Mouse (Mus musculus) retina, embryonic 14.5 days (tissue): ENCODE results near the gene Itga7.

ENCODE experiments used
- DNase-seq: peaks from one replicate; pipeline ENCODE4 v3.0.0-alpha.2; 2015; ENCODE audit warnings: low spot score

The Itga7 gene

DNA sequence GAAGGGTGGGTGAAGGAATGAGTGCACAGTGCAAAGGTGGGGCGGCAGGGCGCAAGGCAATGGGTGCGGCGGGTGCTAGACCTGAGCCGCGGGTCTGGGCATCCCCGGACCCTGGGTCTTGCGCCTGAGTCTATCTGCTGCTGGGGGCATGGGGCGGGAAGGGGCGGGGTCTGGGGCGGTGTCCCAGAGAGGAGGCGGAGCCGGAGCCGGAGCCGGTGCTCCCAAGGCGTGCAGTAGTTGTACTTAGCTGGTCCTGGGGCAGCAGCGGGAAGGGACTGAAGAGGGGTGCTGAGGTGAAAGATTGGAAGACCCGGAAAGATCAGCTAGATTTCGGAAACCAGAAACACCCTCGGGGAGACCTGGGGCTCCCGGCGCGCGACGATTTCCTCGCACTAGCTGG is at the start of gene Itga7:
Itga7 (plus strand) TSS at position 245 of the 400 bp plus-strand sequence.
- peak; percentile 61 for DNase-seq

DNA sequence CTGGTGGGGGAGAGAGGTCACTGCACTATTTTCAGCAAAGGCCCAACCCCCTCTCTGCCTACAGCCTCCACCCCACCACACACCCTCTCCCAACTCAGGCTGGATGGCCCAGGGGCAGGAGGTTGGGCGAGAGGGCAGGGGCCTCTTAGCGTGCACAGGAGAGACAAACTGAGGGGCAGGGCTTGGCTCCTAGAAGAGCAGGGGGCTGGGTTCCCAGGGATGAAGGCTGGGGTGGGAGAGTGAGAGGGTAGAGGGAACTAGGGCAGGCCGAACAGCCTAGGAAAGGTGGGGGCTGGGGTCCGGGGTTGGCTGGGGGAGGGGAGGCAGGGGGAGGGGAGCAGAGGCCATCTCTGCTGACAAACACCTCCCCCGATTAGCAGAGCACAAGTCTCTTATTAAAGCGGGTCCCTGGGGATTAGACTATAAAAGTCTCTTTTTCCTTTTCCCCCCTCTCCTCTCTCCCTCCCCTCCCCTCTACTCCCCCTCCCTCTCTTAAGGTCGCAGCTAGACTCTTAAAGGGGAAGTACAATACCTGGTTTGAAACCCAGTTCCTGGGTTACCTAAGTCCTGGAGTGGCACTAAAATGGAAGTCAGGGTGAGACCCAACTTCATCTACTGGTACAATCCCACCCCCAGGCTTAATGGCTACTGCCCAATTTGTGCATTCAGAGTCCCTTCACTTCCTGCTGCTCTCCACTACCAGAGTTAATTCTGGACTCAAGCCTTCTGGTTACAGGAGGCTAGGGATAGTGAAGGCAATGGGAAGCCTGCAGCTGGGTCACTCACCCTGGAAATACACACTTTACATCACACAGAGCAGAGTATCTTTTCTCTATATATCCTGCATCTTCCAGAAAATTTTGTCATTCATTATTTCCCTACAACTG is 44.4 kb upstream of the Itga7 start:
- peak; percentile 83 for DNase-seq

DNA sequence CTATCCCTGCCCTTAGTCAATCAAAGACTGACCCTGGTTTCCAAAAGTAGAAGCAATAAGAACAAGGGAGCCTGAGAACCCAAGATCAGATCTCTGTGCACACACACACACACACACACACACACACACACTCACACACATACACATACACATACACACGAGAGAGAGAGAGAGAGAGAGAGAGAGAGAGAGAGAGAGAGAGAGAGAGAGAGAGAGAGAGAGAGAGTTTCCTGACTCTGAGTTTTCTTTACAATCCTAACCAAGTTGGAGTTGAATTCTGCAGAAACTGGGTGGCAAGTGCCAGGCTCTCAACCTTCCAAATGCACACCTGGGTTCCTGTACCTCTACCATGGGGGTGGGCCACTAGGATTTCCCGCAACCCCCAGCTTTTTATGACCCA is 43.8 kb upstream of the Itga7 start:
- DNase-seq, result no peak

DNA sequence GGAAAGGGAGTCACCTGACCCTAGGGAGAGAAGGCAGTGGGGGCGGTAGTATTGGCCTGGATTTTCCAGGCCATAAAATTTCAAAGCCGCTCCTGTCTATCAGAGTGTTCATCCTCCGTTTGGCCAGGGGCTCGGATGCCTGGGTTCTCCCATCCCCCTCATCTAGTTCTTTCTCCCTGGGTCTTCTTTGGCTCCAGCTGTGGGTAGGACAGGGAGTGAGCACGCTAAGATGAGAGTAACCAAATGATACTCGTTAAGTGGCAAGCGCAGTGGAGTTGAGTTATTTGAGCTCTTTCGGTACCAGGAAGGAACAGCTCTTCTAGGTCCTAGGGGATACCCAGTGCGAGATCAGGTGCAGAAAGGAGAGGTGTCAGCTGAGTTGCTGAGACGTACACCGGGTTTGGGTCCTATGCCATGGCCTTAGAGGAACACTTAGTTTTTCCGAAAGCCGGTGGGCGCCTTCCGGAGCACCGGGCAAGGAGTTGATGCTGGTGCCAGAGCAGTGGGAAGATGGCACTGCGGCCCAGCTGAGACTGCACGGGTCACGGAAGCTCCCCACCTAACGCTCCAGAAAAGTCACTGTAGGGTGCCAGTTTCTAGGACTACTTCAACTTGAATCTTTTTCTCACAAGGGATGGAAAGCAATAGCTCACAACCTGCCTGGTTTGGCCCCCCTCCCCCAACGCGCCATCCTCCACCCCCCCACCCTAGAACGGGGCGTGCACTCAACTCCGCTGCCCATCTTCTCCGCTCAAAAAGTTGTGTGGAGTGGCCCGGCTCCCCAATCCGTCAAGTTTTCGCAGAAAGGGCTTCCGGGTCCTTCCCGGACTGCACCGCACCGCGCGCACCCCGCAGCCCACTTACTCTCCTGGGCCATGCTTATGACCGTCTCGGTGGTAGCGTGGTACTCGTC is 43.0 kb upstream of the Itga7 start:
- peak; percentile 32 for DNase-seq

DNA sequence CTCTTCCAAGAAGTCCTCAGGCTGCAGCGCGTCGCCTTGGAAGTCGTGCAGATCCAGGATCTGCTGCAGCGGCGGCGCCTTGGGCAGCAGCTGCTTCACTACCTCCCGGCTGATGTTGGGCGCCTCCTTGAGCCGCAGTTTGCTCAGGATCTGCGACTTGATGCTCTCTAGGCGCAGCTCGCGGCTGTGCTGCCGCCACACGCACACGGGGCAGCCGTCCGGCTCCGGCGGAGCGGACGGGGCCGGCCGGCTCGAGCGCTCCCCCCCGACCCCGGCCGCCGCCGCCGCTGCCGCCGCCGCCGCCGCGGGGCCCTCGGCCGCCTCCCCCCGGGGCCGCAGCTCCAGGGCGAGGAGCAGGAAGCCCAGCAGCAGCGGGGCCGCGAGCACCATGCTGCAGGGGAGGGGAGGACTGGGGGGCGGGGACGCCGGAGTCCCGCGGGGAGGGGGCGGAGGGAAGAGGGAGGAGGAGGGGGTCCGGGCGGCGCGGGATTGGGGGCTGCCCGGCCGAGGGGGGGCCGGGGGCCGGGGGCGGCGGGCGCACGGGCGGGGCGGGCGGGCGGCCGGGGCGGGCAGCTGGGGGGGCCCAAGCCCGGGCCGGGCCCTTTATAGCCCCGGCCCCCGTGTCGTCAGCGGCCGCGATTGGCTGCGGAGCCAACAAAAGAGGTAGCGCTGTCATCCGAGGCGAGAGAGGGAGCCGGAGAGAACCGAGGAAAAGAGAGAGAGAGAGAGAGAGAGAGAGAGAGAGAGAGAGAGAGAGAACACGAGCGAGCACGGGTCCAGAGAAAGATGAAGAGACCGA is 42.1 kb upstream of the Itga7 start, which contains the start of gene Gdf11:
Gdf11 (minus strand) TSS at position 423 of the 799 bp plus-strand sequence.
- DNase-seq, result peak; percentile 84

DNA sequence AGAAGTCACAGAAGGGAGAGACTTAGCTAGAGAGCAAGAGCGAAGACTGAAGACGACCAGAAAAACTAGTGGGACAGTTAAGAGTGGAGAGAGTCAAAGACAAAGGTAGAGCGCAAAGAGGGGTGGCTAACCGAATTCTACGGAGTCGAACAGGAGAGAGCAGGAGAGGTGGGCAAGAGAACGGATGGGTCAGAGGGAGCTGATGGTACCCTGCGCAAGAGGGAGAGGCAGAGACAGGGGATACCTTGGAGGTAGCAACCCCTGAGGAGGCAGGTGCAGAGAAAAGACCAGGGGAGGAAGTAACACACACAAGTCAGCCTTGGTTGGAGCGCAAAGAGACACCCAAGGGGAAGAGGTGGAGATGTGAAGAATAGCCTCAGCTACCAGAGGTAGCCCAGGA is 41.4 kb upstream of the Itga7 start:
- DNase-seq, result no peak

DNA sequence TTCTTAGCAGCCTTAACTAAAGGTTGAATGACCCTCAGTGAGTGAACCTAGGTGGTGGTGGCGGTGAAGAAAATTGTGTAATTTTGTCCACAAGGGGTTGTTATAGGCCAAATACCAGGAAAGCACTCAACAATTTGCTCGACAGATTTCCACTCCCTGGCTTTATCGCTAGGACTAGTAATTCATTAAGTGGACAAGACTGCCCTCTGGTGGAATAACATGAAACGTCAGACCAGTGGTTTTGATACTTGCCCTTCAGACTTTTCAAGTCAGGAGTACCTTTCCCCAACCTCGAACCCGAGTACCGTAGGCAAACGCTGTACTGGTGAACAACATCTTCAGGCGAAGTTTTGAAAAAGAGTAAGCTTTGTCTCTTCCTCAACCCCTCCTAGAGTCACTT is 38.2 kb upstream of the Itga7 start:
- DNase-seq, result peak; percentile 99

DNA sequence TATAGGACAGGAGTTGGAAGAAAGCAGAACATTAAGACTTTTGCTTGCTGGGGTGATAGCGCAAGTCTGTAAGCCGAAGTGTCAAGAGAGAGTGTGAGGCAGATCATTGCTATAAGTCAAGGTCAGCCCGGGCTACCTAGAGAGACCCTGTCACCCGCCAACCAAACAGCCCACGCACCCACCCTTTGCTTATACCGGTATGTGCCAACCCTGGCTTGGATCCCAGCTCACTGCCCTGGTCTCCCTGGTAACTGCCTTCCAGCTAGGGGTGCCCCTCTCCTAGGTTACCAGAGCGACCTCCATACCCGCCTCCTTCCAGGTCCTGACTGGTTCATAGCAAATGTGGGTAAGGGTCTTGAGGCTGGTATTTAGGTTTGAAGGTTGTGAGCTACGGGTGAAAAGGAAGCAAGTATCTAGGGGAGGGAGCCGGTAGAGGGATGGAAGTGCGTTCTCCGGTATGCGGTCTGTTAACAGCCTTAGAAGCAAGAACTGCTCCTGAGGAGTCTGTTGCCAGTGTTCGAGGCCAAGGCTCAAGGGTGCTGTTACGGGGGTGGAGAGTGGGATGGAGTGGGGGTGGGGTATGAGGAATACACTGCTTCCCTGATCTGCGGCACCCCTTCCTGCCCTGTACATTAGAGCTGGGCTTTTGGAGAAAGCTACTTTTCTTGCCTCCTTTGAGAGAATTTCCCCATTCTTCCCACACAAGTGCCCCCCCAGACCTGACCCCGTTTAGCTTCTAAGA is 37.5 kb upstream of the Itga7 start:
- DNase-seq, result no peak

DNA sequence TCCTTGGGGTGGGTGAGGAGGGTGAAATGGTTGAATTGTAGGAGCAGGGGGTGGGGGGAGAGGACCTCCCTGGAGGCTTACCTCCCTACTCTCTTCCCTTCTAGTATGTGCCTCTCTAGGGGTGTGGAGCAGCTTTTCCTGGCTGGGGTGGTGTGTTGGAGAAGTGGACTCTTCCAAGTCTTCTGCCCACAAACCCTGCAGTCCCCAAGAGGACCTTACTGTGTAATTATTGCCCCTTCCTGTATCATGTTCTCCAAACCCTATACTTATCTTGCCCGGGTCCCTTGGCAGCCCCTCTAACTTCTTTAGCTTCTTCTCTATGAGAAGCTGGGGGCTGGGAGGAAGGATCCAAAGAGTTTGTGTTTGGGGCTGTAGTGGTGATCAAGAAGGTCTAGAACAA is 36.8 kb upstream of the Itga7 start:
- no peak for DNase-seq

DNA sequence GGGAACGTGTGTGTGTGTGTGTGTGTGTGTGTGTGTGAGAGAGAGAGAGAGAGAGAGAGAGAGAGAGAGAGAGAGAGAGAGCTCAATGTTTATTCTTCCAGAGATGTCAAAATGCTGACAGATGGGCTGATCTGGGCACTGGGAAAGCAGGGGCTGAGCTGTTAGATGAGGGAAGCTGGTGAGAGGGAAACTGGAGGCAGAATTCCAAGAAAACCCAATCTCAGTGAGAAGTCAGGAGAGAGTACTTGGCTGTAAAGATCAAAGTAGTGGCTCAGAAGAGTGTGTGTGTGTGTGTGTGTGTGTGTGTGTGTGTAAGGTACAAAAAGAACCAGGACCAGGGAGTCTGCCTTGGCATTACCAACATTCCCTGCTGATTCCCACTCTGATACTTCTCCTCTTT is 36.1 kb upstream of the Itga7 start:
- DNase-seq, result no peak

DNA sequence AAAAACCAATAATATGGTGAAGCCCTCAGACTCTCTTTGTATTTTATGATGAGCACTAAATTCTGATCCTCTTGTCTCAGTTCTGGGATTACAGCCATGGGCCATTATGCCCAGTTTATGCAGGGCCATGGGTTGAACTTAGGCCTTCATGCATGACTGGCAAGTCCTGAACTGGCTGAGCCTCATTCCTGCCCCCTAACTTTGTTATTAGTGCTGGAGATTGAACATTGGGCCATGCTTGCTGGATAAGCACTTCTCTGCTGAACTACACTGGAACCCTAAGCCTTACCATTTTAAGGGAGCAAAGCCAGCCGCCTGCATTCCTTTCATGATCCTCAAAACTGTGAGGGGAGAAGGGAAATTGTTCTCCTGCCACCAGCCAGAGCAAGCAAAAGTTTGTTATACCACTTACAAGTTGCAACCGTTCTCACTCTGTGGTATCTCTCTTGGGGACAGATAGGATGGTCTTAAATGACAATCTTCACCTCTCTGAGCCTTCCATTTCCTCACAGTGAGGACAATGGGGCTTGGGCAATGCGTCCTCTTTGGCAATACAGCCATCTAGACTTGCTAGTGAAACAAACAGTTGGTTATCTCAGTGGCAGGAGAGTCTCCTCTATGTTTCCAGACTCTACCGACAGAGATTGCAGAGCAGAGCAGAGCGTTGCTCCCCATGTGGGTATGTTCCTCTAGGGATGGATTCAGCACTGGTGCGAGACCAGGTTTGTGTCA is 33.7 kb upstream of the Itga7 start:
- DNase-seq, result no peak

DNA sequence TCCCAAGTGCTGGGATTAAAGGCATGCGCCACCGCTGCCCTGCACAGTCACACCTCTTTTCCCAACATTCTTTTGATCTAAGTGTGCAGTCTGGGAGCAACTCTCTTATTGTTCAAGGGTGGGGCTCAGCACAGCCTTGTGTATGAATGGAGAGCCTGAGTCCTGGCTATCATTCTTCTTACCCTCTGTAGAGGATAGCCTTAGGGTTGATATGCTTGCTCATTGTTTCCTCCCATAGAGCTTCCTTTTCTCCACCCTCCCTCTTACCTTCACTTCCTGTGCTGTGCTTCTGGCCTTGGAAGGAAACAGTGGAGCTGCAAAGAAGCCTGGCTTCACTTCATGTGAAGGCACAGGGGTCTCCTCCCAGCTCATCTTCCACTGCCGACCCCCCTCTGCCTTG is 32.9 kb upstream of the Itga7 start, which contains the start of gene Cd63:
Cd63 (plus strand) TSS at position 292 of the 400 bp plus-strand sequence.
- no peak for DNase-seq

DNA sequence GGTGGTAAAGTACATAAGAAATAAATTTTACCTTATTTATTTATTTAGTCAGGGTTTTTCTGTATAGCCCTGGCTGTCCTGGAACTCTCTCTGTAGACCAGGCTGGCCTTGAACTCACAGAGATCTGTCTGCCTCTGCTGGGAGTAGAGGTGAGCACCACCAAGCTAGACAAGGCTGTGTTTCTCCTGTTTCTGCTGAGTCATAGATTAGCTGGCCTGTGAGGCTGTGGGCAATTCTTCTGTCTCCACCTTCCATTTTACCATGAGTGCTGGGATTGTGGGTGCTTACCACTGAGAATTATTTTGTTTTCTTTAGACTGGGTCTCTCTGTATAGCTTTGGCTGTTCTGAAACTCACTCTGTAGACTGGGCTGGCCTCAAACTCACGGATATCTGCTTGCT is 32.2 kb upstream of the Itga7 start:
- DNase-seq, result no peak

DNA sequence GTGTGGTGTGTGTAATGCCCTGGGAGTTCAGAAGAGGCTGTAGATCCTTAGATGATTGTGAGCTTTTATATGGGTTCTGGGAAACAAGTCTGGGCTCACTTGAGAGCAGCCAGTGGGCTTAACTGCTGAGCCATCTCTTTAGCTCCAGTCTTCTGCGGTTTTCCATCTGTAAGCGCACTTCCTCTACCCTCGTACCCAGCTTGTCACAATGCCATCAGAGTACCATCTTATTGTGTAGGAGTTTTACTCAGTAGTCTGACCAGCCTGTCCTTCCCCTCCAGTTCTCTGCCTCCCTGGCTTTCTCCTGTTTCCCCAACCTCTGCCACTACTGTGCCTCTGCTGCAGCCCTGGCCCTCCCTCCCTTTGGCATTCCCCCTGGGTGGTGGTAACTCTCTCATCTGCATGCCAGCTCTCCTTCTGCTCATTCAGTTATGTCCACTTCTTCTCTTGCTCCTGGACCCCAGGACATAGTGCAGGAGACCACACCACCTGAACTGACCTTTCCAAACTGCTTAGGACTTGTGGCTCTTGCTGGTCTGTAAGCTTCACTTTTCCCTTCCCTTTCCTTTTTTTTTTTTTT is 31.1 kb upstream of the Itga7 start:
- DNase-seq, result no peak

DNA sequence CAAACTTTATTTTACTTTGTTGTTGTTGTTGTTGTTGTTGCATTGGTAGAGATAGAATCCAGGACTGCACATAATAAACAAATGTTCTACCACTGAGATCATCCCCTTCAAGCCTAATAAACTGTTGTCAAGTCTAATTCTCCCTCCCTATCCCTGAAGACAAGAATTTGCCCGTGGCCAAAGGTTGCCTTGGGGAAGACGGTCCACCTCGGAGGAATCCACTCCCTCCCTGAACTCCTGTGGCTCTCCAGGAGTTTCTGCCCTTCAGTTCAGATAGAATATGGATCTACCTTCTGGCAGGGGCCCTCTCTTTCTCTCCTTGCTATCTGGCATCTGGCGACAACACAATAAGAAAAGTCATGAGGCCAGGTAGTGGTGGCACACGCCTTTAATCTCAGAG is 28.8 kb upstream of the Itga7 start:
- DNase-seq, result no peak

DNA sequence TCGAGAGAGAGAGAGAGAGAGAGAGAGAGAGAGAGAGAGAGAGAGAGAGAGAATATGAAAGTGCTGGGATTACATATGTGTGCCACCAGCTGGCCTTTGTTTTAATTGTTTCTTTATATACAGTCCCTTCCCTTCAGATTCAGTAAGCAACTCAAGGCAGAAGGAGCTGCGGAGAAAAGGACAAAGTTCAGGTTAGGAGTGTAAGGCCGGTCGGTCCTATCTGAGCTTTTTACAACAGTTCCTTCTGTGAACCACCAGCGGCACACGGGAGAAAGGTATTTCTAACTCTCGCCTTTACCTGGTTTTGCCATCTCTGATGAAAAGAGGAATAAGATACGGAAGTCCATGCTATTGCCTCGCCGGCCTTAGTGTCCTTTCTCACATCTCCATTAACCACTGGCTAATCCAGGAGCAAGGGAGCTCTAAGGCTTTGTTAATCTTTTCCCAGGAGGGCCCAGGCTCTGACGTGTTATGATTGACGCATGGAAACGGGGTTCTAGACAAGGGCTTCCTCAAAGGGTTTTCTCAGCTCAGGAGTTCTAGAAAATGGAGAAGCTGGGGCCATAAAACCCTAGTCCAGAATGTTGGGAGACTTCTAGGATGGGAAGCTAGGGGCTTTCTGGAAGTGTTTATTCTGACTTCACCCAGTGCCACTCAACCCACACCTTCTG is 24.7 kb upstream of the Itga7 start:
- DNase-seq, result peak; percentile 53

DNA sequence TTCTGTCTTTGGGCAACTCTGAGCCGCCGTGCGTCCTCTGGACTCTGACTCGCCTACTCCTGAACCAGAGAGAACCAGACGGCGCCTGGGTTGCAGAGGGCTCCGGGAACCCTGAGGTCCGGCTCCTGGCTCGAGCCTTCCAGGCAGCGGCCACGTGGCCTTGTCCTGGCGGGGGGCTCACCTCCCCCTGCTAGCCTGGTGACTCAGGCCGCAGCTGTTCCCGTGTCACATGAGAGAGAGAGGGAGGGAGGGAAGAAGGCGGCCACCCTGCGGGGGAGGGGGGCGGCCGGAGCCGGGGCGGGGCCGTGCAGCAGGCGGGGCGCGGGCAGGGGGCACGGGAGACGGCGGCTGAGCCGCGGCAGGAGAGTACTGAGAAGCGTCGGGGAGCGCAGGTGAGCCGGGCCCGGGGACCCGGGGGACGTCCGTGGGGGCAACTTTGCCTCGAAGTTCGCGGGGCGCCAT is 24.0 kb upstream of the Itga7 start:
- DNase-seq, result peak; percentile 80

DNA sequence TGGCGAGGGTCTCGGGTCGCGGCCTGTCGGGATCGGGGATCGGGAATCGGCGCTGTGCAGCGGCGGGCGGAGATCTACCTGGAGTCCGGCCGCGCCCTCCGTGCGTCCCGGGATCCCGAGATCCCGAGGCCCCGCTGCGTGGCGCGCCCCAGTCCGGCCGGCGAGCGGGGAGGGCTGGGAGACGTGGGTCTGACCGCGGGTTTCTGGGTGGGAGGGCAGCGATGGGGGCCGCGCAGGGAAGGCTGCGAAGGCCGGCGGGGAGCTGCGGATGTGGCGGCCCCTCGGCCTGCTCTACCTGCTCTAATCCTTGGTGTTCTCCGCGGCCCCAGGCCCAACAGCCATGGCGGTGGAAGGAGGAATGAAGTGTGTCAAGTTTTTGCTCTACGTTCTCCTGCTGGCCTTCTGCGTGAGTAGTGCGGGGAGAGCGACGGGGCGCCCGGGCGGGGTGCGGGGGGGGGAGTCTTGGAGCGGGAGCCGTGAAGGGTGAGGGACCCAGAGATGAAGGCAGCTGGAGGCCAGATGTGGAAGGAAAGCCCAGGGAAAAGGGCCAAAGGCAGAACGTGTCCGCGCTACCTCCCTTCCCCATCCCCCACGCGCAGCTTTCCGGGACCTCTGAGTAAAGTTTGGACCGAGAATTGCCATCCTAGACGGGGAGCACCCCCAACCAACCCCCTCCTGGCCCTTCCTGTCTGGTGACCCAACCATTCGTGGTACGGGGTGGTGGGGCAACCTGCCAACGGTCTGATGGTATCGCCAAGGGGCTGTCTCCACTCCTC is 23.4 kb upstream of the Itga7 start:
- DNase-seq, result peak; percentile 36

DNA sequence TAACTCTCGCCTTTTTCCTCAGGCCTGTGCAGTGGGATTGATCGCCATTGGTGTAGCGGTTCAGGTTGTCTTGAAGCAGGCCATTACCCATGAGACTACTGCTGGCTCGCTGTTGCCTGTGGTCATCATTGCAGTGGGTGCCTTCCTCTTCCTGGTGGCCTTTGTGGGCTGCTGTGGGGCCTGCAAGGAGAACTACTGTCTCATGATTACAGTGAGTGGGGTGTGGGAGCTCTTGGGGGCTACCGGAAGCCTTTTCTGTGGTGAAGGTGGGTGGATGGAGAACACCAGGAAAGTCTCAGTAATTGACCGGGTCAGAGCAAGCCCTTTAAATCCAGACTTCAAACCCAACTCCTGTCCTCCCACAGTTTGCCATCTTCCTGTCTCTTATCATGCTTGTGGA is 22.2 kb upstream of the Itga7 start:
- no peak for DNase-seq
